Mouse (Mus musculus): ENCODE measurements at regions not wholly inside any gene's neighbourhood (a gene's known extent, or its start where the extent isn't known, plus 50 kb on each side); places are given as distances from the start of the nearest gene placed in this dataset.
"Not testable (repeated sequence)": the region's sequence is repeated elsewhere in the genome, so short reads cannot be mapped to it uniquely, and the experiment has no call there.

- not testable (repeated sequence) for H3K27me3 ChIP-seq (ENCODE audit: insufficient read depth, low read length); H3K4me2 ChIP-seq (ENCODE audit: low read depth, low read length); H3K4me3 ChIP-seq (ENCODE audit: low read length); H3K27ac ChIP-seq; H3K4me1 ChIP-seq (ENCODE audit: insufficient read depth, low read length); DNase-seq (ENCODE audit: low spot score); ATAC-seq; H3K36me3 ChIP-seq (ENCODE audit: insufficient read depth, low read length); H3K9ac ChIP-seq (replicated peaks; ENCODE audit: low read length); H3K9me3 ChIP-seq (ENCODE audit: low read length)
- WGBS = 51% methylated on average over 2 of the region's 2 CpGs
Observed at GRCm38 (mm10) chr3:110880472-110880871, 629.7 kb upstream of the Prmt6 start.

GRCm38 (mm10) chr3:110865989-110866388 is 615.2 kb upstream of the Prmt6 start:
- Histone ChIP-seq H3K36me3 (ENCODE audit: insufficient read depth, low read length) (no peaks in the 10 kb centered on the region), H3K9ac (replicated peaks; ENCODE audit: low read length) (no peak overlapping the region), H3K27ac (no peak overlapping the region), H3K4me2 (ENCODE audit: low read depth, low read length) (no peak overlapping the region), H3K4me1 (ENCODE audit: insufficient read depth, low read length) (no peaks in the 10 kb centered on the region), H3K4me3 (ENCODE audit: low read length) (no peak overlapping the region), H3K9me3 (ENCODE audit: low read length) (no peaks in the 10 kb centered on the region), H3K27me3 (ENCODE audit: insufficient read depth, low read length) (no peaks in the 10 kb centered on the region)
- WGBS = 71% methylated on average over 1 of the region's 1 CpGs
- peak; percentile 40 for TF ChIP-seq CTCF (IDR thresholded peaks at IDR 0.05; ENCODE audit: low read depth)
- DNase-seq (ENCODE audit: low spot score) (peak; percentile 4), ATAC-seq (no peak)

- no peak for TF ChIP-seq CTCF (IDR thresholded peaks at IDR 0.05; ENCODE audit: low read depth)
Observed at GRCm38 (mm10) chr3:110847222-110847621, 596.4 kb upstream of the Prmt6 start.

GRCm38 (mm10) chr3:110820709-110821401 is 570.1 kb upstream of the Prmt6 start:
- WGBS = 53% methylated on average over 3 of the region's 3 CpGs
- no peak overlapping the region for H3K27ac ChIP-seq
- no peak overlapping the region for H3K9ac ChIP-seq (replicated peaks; ENCODE audit: low read length)
- H3K27me3 ChIP-seq (ENCODE audit: insufficient read depth, low read length) = no peaks in the 10 kb centered on the region
- no peak for ATAC-seq
- DNase-seq (ENCODE audit: low spot score) = peak; percentile 25
- H3K9me3 ChIP-seq (ENCODE audit: low read length) = no peaks in the 10 kb centered on the region
- no peak overlapping the region for H3K4me2 ChIP-seq (ENCODE audit: low read depth, low read length)
- no peaks in the 10 kb centered on the region for H3K36me3 ChIP-seq (ENCODE audit: insufficient read depth, low read length)
- no peak overlapping the region for H3K4me3 ChIP-seq (ENCODE audit: low read length)
- no peaks in the 10 kb centered on the region for H3K4me1 ChIP-seq (ENCODE audit: insufficient read depth, low read length)
- TF ChIP-seq CTCF (IDR thresholded peaks at IDR 0.05; ENCODE audit: low read depth) = no peak

More at GRCm38 (mm10) chr3:110847222-110847621, 596.4 kb upstream of the Prmt6 start:
- Histone ChIP-seq H3K36me3 (ENCODE audit: insufficient read depth, low read length) (no peaks in the 10 kb centered on the region), H3K4me1 (ENCODE audit: insufficient read depth, low read length) (no peaks in the 10 kb centered on the region), H3K4me3 (ENCODE audit: low read length) (no peak overlapping the region), H3K27ac (no peak overlapping the region), H3K9me3 (ENCODE audit: low read length) (no peaks in the 10 kb centered on the region), H3K27me3 (ENCODE audit: insufficient read depth, low read length) (no peaks in the 10 kb centered on the region), H3K9ac (replicated peaks; ENCODE audit: low read length) (no peak overlapping the region), H3K4me2 (ENCODE audit: low read depth, low read length) (no peak overlapping the region)
- WGBS = 88% methylated on average over 2 of the region's 2 CpGs
- DNase-seq (ENCODE audit: low spot score) = no peak
- no peak for ATAC-seq

- H3K36me3 ChIP-seq (ENCODE audit: insufficient read depth, low read length) = no peaks in the 10 kb centered on the region
- no peak overlapping the region for H3K27ac ChIP-seq
- no peak overlapping the region for H3K9ac ChIP-seq (replicated peaks; ENCODE audit: low read length)
- no peaks in the 10 kb centered on the region for H3K9me3 ChIP-seq (ENCODE audit: low read length)
- ATAC-seq = peak; percentile 35; the same call in 1 of the 2 replicates
- no peak overlapping the region for H3K4me2 ChIP-seq (ENCODE audit: low read depth, low read length)
- no peak overlapping the region for H3K4me3 ChIP-seq (ENCODE audit: low read length)
- no peak for TF ChIP-seq CTCF (IDR thresholded peaks at IDR 0.05; ENCODE audit: low read depth)
- 40% methylated on average over 4 of the region's 4 CpGs for WGBS
- no peaks in the 10 kb centered on the region for H3K4me1 ChIP-seq (ENCODE audit: insufficient read depth, low read length)
- no peaks in the 10 kb centered on the region for H3K27me3 ChIP-seq (ENCODE audit: insufficient read depth, low read length)
- peak; percentile 24 for DNase-seq (ENCODE audit: low spot score)
Observed at GRCm38 (mm10) chr3:110789009-110789586, 538.3 kb upstream of the Prmt6 start.

- WGBS = 93% methylated on average over 1 of the region's 1 CpGs
- Histone ChIP-seq H3K4me1 (ENCODE audit: insufficient read depth, low read length) (no peaks in the 10 kb centered on the region), H3K4me3 (ENCODE audit: low read length) (no peak overlapping the region), H3K9me3 (ENCODE audit: low read length) (no peaks in the 10 kb centered on the region), H3K36me3 (ENCODE audit: insufficient read depth, low read length) (no peaks in the 10 kb centered on the region), H3K9ac (replicated peaks; ENCODE audit: low read length) (no peak overlapping the region), H3K4me2 (ENCODE audit: low read depth, low read length) (no peak overlapping the region), H3K27ac (no peak overlapping the region), H3K27me3 (ENCODE audit: insufficient read depth, low read length) (no peaks in the 10 kb centered on the region)
- DNase-seq (ENCODE audit: low spot score) = no peak
- no peak for ATAC-seq
- no peak for TF ChIP-seq CTCF (IDR thresholded peaks at IDR 0.05; ENCODE audit: low read depth)
Observed at GRCm38 (mm10) chr3:110755266-110755665, 504.5 kb upstream of the Prmt6 start.

GRCm38 (mm10) chr3:110746273-110746672 is 495.5 kb upstream of the Prmt6 start:
- TF ChIP-seq CTCF (IDR thresholded peaks at IDR 0.05; ENCODE audit: low read depth) = no peak

More at GRCm38 (mm10) chr3:110746273-110746672, 495.5 kb upstream of the Prmt6 start:
- WGBS = 22% methylated on average over 2 of the region's 2 CpGs
- H3K4me1 ChIP-seq (ENCODE audit: insufficient read depth, low read length) = no peaks in the 10 kb centered on the region
- no peak overlapping the region for H3K4me3 ChIP-seq (ENCODE audit: low read length)
- H3K4me2 ChIP-seq (ENCODE audit: low read depth, low read length) = no peak overlapping the region
- H3K27me3 ChIP-seq (ENCODE audit: insufficient read depth, low read length) = no peaks in the 10 kb centered on the region
- no peaks in the 10 kb centered on the region for H3K36me3 ChIP-seq (ENCODE audit: insufficient read depth, low read length)
- no peaks in the 10 kb centered on the region for H3K9me3 ChIP-seq (ENCODE audit: low read length)
- no peak for ATAC-seq
- H3K9ac ChIP-seq (replicated peaks; ENCODE audit: low read length) = no peak overlapping the region
- no peak for DNase-seq (ENCODE audit: low spot score)
- no peak overlapping the region for H3K27ac ChIP-seq

Measured in hindbrain, postnatal 0 days (tissue).